ENCODE assay signal across 30 mouse cellular contexts in the genomic region with DNA sequence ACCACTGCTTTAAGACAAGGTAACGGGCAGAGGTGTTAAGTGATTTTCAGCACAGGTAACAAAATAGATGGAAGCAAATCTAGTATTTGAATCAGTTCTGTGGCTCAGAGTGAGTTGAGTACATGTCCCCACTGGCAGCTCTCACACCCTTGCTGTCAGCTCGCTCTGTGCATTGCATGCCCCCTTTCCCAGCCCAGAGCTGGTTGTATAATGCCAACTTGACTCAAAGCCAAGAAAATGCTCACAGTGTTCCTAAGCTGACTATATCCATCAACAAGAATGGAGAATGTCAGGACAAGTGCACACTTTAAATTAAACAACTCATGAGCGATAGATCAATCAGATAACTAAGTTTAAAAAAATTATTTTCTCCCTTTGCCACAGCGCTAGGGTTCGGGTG. TPM values are rescaled to one million over a fixed set of nuclear protein-coding genes. Genes with fewer than 3 reads are reported as not detected.
DNase-seq lines count a peak whose midpoint lies in the region; ATAC-seq and TF ChIP-seq lines count a peak whose summit lies in the region.
"Had no signal": no experiment of that assay in that cellular context is flagged by ENCODE, and none has a peak within 500 bp of the region (broad histone marks: within the 10 kb centered on the region; RNA-seq: fewer than 3 reads in every experiment).

No protein-coding gene starts in this region.

- H3K9me3 ChIP-seq in forebrain, embryonic 15.5 days: no peaks in the 10 kb centered on the region
- no peaks in the 10 kb centered on the region for H3K9me3 ChIP-seq in forebrain, embryonic 12.5 days
- no peaks in the 10 kb centered on the region for H3K9me3 ChIP-seq in hindbrain, postnatal 0 days (ENCODE audit: low read length)
- H3K9me3 ChIP-seq in hindbrain, embryonic 16.5 days (ENCODE audit: control insufficient read depth, low read length): no peaks in the 10 kb centered on the region
- H3K9me3 ChIP-seq: embryonic facial prominence, embryonic 10.5 days; embryonic facial prominence, embryonic 13.5 days; G1E; intestine, embryonic 15.5 days had no signal

- peak; percentile 64 for ATAC-seq in forebrain, embryonic 15.5 days (replicated peaks)
- no peak for ATAC-seq in forebrain, embryonic 12.5 days (ENCODE audit: low FRiP score)
- no peak for ATAC-seq in hindbrain, postnatal 0 days
- no peak; the same call in 1 of the 2 replicates for ATAC-seq in hindbrain, embryonic 16.5 days
- ATAC-seq: intestine, embryonic 15.5 days; Patski had no signal

- TF ChIP-seq POLR2A in cerebellum, adult 2 months (IDR thresholded peaks at IDR 0.05; ENCODE audit: borderline replicate concordance, insufficient read depth, low read length): no peak
- no peak for TF ChIP-seq POLR2A in brain, embryonic 14.5 days (IDR thresholded peaks at IDR 0.05; ENCODE audit: borderline replicate concordance, extremely low read depth, insufficient read depth, insufficient read length, poor library complexity, severe bottlenecking)

- no peak for TF ChIP-seq CTCF in cerebellum, adult 2 months (IDR thresholded peaks at IDR 0.05; ENCODE audit: borderline replicate concordance, insufficient read depth, low read depth, low read length)
- TF ChIP-seq CTCF in hindbrain, postnatal 0 days (IDR thresholded peaks at IDR 0.05; ENCODE audit: low read depth): no peak
- TF ChIP-seq CTCF in brain, embryonic 14.5 days (IDR thresholded peaks at IDR 0.05; ENCODE audit: borderline replicate concordance, extremely low read depth, insufficient read depth, insufficient read length): no peak

- WGBS in cerebellum, adult 2 months: 55% methylated on average over 5 of the region's 5 CpGs
- WGBS in forebrain, embryonic 15.5 days: 67% methylated on average over 5 of the region's 5 CpGs
- 88% methylated on average over 5 of the region's 5 CpGs for WGBS in forebrain, embryonic 12.5 days
- WGBS in hindbrain, postnatal 0 days: 66% methylated on average over 5 of the region's 5 CpGs
- WGBS in hindbrain, embryonic 16.5 days: 75% methylated on average over 5 of the region's 5 CpGs

- H3K4me1 ChIP-seq in cerebellum, adult 2 months (ENCODE audit: control insufficient read depth, insufficient read depth, low read length): no peaks in the 10 kb centered on the region
- 0 out of 2 replicates have a peak, but pooled peaks cover 3% of the 10 kb centered on the region for H3K4me1 ChIP-seq in forebrain, embryonic 15.5 days
- no peaks in the 10 kb centered on the region for H3K4me1 ChIP-seq in forebrain, embryonic 12.5 days
- H3K4me1 ChIP-seq in hindbrain, postnatal 0 days (ENCODE audit: insufficient read depth, low read length): no peaks in the 10 kb centered on the region
- no peaks in the 10 kb centered on the region for H3K4me1 ChIP-seq in hindbrain, embryonic 16.5 days (ENCODE audit: control insufficient read depth, insufficient read depth, low read depth, low read length)
- H3K4me1 ChIP-seq: embryonic facial prominence, embryonic 10.5 days; embryonic facial prominence, embryonic 13.5 days; intestine, embryonic 15.5 days had no signal

- DNase-seq in cerebellum, postnatal 14 days: peak; percentile 36 to 61
- DNase-seq in cerebellum, adult 2 months: no peak
- DNase-seq in hindbrain, postnatal 0 days (ENCODE audit: low spot score): peak; percentile 46
- peak; percentile 75 for DNase-seq in brain, embryonic 14.5 days (ENCODE audit: low read depth)
- DNase-seq: adrenal gland, postnatal 10 days; adrenal gland, postnatal 36 days; B cell, adult 2 months; cerebellum, adult 11 months; cerebellum, adult 8-10 months; cerebellum, postnatal 36 days; embryo, embryonic 11 days; gastrocnemius, adult 2 months; gastrocnemius, postnatal 14 days; heart, adult 11 months; heart, postnatal 10 days; heart, postnatal 36 days; kidney, adult 11 months; kidney, adult 8-10 months had no signal

- H3K36me3 ChIP-seq in forebrain, embryonic 15.5 days: no peaks in the 10 kb centered on the region
- H3K36me3 ChIP-seq in forebrain, embryonic 12.5 days (replicated peaks): no peaks in the 10 kb centered on the region
- H3K36me3 ChIP-seq in hindbrain, postnatal 0 days (ENCODE audit: insufficient read depth, low read length): no peaks in the 10 kb centered on the region
- H3K36me3 ChIP-seq in hindbrain, embryonic 16.5 days (ENCODE audit: control insufficient read depth, insufficient read depth, low read length): no peaks in the 10 kb centered on the region
- H3K36me3 ChIP-seq: embryonic facial prominence, embryonic 10.5 days; embryonic facial prominence, embryonic 13.5 days; G1E; intestine, embryonic 15.5 days had no signal

- H3K4me3 ChIP-seq in cerebellum, adult 2 months (replicated peaks; ENCODE audit: insufficient read depth, low read depth, low read length): no peak overlapping the region
- no peak overlapping the region for H3K4me3 ChIP-seq in forebrain, embryonic 15.5 days
- no peak overlapping the region for H3K4me3 ChIP-seq in forebrain, embryonic 12.5 days (replicated peaks)
- no peak overlapping the region for H3K4me3 ChIP-seq in hindbrain, postnatal 0 days (ENCODE audit: low read length)
- H3K4me3 ChIP-seq in hindbrain, embryonic 16.5 days (ENCODE audit: low read length): no peak overlapping the region
- H3K4me3 ChIP-seq: embryonic facial prominence, embryonic 10.5 days; embryonic facial prominence, embryonic 13.5 days; erythroblast, embryonic 14.5 days; gastrocnemius, adult 2 months; intestine, embryonic 15.5 days had no signal

- no peak overlapping the region for H3K4me2 ChIP-seq in forebrain, embryonic 15.5 days (replicated peaks)
- H3K4me2 ChIP-seq in forebrain, embryonic 12.5 days: no peak overlapping the region
- no peak overlapping the region for H3K4me2 ChIP-seq in hindbrain, postnatal 0 days (ENCODE audit: low read depth, low read length)
- H3K4me2 ChIP-seq in hindbrain, embryonic 16.5 days (ENCODE audit: low read length): no peak overlapping the region
- H3K4me2 ChIP-seq: embryonic facial prominence, embryonic 13.5 days; heart, embryonic 11.5 days; hindbrain, embryonic 14.5 days; intestine, embryonic 15.5 days had no signal

- H3K27ac ChIP-seq in cerebellum, adult 2 months (ENCODE audit: insufficient read depth, low read length): no peak overlapping the region
- H3K27ac ChIP-seq in forebrain, embryonic 15.5 days (replicated peaks): no peak overlapping the region
- no peak overlapping the region for H3K27ac ChIP-seq in forebrain, embryonic 12.5 days
- no peak overlapping the region for H3K27ac ChIP-seq in hindbrain, postnatal 0 days
- H3K27ac ChIP-seq in hindbrain, embryonic 16.5 days (ENCODE audit: low read depth, low read length): no peak overlapping the region
- H3K27ac ChIP-seq: embryonic facial prominence, embryonic 10.5 days; embryonic facial prominence, embryonic 13.5 days; gastrocnemius, adult 2 months; hindbrain, embryonic 14.5 days; intestine, embryonic 15.5 days had no signal

- H3K9ac ChIP-seq in forebrain, embryonic 15.5 days (replicated peaks): no peak overlapping the region
- H3K9ac ChIP-seq in forebrain, embryonic 12.5 days: no peak overlapping the region
- no peak overlapping the region for H3K9ac ChIP-seq in hindbrain, postnatal 0 days (replicated peaks; ENCODE audit: low read length)
- no peak overlapping the region for H3K9ac ChIP-seq in hindbrain, embryonic 16.5 days (ENCODE audit: low read depth, low read length)
- H3K9ac ChIP-seq: embryonic facial prominence, embryonic 13.5 days; hindbrain, embryonic 14.5 days; intestine, embryonic 15.5 days had no signal

- no peaks in the 10 kb centered on the region; the same call in 1 of the 2 replicates for H3K27me3 ChIP-seq in cerebellum, adult 2 months (ENCODE audit: control insufficient read depth, insufficient read depth, low read length)
- H3K27me3 ChIP-seq in forebrain, embryonic 15.5 days: no peaks in the 10 kb centered on the region
- no peaks in the 10 kb centered on the region for H3K27me3 ChIP-seq in forebrain, embryonic 12.5 days
- no peaks in the 10 kb centered on the region for H3K27me3 ChIP-seq in hindbrain, postnatal 0 days (ENCODE audit: insufficient read depth, low read length)
- H3K27me3 ChIP-seq in hindbrain, embryonic 16.5 days (replicated peaks; ENCODE audit: control insufficient read depth, insufficient read depth, low read length): no peaks in the 10 kb centered on the region
- H3K27me3 ChIP-seq: CH12.LX; embryonic facial prominence, embryonic 13.5 days; intestine, embryonic 15.5 days; Patski had no signal

RNA-seq across cellular contexts. Expression of gene Bmp5, which starts 8.6 kb away (rescaled TPM):
- polyA plus RNA-seq in cerebellum, adult 2 months (2012; rRNA removed): 8.3 and 8.5 TPM in 2 replicates
- 1.6 and 2.0 TPM in 2 replicates for polyA plus RNA-seq in forebrain, embryonic 15.5 days (2015; fragmentation: Nextera tagmentation; extraction: Ambion mirVana)
- 2.1 and 4.1 TPM in 2 replicates for polyA plus RNA-seq in forebrain, embryonic 12.5 days (2016; fragmentation: Nextera tagmentation; extraction: Ambion mirVana)
- total RNA-seq in hindbrain, postnatal 0 days (2014; rRNA removed): 1.8 and 1.9 TPM in 2 replicates
- polyA plus RNA-seq in hindbrain, postnatal 0 days (2015; fragmentation: Nextera tagmentation; extraction: Ambion mirVana): 2.3 and 2.4 TPM in 2 replicates
- polyA plus RNA-seq in hindbrain, embryonic 16.5 days (2015; fragmentation: Nextera tagmentation; extraction: Ambion mirVana): 2.7 and 2.9 TPM in 2 replicates
- 2.2 and 3.6 TPM in 2 replicates for polyA plus RNA-seq in brain, embryonic 14.5 days (2012; rRNA removed)
- total RNA-seq: CH12.LX had no signal
- polyA plus RNA-seq: erythroblast, embryonic 14.5 days; G1E; Patski had no signal

Comparison
In these comparisons a context has a peak if more than half of its experiments do, and no peak if none do; other contexts are left out.
1. DNase-seq: peak in cerebellum, postnatal 14 days (2 of 2), hindbrain, postnatal 0 days (single experiment) and brain, embryonic 14.5 days (single experiment); none in cerebellum, adult 2 months (0 of 2).